Mouse (Mus musculus): Measurements from ENCODE around the gene Trio. TPM values are rescaled to one million over a fixed set of nuclear protein-coding genes. Genes with fewer than 3 reads are reported as not detected.

Gene Trio
- total RNA-seq, 1 experiment from 2014 or later, result 24.6 TPM

DNA sequence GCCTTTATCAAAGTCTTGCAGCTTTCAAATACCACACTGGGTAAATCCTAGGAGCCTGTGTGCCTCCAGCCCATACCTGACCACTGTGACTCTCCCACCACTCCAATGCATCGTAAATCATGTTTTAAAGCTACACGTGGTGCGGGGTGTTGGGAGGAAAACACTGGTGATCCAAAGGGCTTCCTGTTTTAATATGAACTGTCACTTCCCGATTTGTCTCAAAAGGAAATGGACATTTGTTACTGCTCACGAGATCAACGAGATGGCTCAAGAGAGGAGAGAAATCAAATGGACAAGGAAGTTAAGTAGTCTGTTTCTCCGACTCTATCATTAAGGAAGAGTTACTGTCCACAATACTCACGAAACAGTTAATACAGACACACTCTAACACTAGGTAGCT, 84.6 kb downstream of the Trio start:
- peak; percentile 14 to 19; a peak in 1 of 4 replicates for ATAC-seq (replicated peaks in 1 of 2; ENCODE audit: insufficient read depth in 1 of 2, low FRiP score in 2 of 2, low TSS enrichment in 1 of 2, low read depth in 1 of 2, poor library complexity in 2 of 2, severe bottlenecking in 2 of 2)

DNA sequence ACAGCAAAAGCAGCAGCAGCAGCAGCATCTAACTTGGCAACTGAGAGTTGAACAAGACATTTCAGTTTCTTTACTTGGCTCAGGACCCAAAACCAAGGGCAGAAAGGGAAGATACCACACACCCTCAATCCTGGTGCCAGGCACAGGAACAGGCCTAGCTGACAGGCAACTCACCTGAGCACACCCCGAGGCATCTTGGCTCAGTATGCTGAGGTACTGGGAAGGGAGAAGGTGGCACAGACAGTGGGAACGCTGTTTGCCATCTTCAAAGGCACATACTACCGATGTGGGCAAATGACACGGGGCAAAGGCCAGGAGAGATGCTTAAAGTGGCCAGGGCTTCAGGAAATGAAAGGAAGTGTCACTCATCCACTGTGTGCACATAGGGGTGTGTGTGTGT, 85.6 kb downstream of the Trio start:
- no peak for ATAC-seq (replicated peaks in 1 of 2; ENCODE audit: insufficient read depth in 1 of 2, low FRiP score in 2 of 2, low TSS enrichment in 1 of 2, low read depth in 1 of 2, poor library complexity in 2 of 2, severe bottlenecking in 2 of 2)

GRCm38 (mm10) chr15:27938886-27939285, 86.8 kb downstream of the Trio start:
- ATAC-seq (replicated peaks in 1 of 2; ENCODE audit: insufficient read depth in 1 of 2, low FRiP score in 2 of 2, low TSS enrichment in 1 of 2, low read depth in 1 of 2, poor library complexity in 2 of 2, severe bottlenecking in 2 of 2), result no peak

GRCm38 (mm10) chr15:27937861-27938833, 87.5 kb downstream of the Trio start:
- 0 out of 4 replicates have a peak, but pooled peaks of 1 of the 2 experiments have one; percentile 28 for ATAC-seq (replicated peaks in 1 of 2; ENCODE audit: insufficient read depth in 1 of 2, low FRiP score in 2 of 2, low TSS enrichment in 1 of 2, low read depth in 1 of 2, poor library complexity in 2 of 2, severe bottlenecking in 2 of 2)

DNA sequence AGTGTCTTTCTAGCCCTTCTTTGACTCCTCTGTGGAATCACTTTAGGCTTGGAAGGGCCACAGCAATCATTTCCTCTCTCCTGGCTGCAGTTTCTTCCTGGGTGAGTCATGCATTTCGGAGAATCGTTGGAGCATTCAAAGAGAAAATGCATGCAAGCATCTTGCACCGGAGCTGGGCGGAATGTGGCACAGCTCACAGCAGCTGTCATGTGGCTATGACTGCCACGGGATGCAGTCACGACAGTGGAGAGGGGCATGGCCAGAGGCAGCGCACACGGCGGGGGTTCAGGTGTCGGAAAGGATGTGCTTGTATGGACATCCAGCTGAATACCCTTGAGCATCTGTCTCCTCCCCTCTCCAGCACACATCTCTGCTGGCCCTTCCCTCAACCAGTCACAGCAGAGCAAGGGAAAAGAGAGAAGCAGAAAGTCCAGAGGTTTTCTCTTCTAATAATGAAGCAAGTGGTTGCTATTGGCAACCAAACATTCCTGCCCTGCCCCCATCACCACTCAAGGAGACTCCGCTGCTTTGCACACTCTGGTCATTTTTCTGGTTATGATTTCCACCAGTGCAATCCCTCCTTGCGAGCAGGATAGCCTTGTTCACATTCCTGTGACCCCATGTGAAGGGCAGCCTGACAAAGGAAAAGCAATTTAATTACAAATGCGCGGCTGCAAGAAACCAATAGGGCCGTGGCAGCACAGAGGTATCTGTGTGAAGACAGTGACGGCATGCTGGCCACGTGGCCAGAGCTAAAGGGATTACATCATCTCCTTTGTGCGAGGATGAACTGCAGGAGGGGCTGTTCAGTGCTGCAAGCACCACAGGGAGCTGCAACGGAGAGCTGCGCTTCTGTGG, 88.4 kb downstream of the Trio start:
- peak; percentile 55 to 68 for ATAC-seq (replicated peaks in 1 of 2; ENCODE audit: insufficient read depth in 1 of 2, low FRiP score in 2 of 2, low TSS enrichment in 1 of 2, low read depth in 1 of 2, poor library complexity in 2 of 2, severe bottlenecking in 2 of 2)

GRCm38 (mm10) chr15:27935772-27936746, 89.6 kb downstream of the Trio start:
- ATAC-seq (replicated peaks in 1 of 2; ENCODE audit: insufficient read depth in 1 of 2, low FRiP score in 2 of 2, low TSS enrichment in 1 of 2, low read depth in 1 of 2, poor library complexity in 2 of 2, severe bottlenecking in 2 of 2), result no peak

- ATAC-seq (replicated peaks in 1 of 2; ENCODE audit: insufficient read depth in 1 of 2, low FRiP score in 2 of 2, low TSS enrichment in 1 of 2, low read depth in 1 of 2, poor library complexity in 2 of 2, severe bottlenecking in 2 of 2), result no peak
These were observed 92.4 kb downstream of the Trio start for GRCm38 (mm10) chr15:27933270-27933669.

DNA sequence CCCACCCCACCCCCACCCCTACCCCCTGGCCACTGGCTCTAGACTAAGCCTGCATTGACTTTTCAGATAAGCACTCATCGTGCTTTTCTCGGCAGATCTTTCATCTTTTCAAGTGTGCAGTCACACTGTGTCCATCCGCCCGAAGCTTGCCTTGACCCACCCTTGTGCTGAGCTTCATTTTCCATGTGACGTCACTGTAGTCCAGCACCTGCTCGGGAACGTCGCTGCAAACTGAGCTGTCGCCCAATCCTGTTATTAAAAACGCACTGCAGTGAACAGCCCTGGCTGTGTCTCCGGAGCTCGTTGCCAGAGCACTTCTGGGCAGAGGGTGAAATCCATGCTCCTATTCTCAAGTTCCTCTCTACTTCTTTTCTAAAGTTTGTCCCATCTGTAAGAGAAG, 93.8 kb downstream of the Trio start:
- ATAC-seq (replicated peaks in 1 of 2; ENCODE audit: insufficient read depth in 1 of 2, low FRiP score in 2 of 2, low TSS enrichment in 1 of 2, low read depth in 1 of 2, poor library complexity in 2 of 2, severe bottlenecking in 2 of 2), result no peak

- ATAC-seq (replicated peaks in 1 of 2; ENCODE audit: insufficient read depth in 1 of 2, low FRiP score in 2 of 2, low TSS enrichment in 1 of 2, low read depth in 1 of 2, poor library complexity in 2 of 2, severe bottlenecking in 2 of 2), result no peak
These were observed 94.2 kb downstream of the Trio start for GRCm38 (mm10) chr15:27931459-27931858.

GRCm38 (mm10) chr15:27927614-27928013, 98.0 kb downstream of the Trio start:
- ATAC-seq (replicated peaks in 1 of 2; ENCODE audit: insufficient read depth in 1 of 2, low FRiP score in 2 of 2, low TSS enrichment in 1 of 2, low read depth in 1 of 2, poor library complexity in 2 of 2, severe bottlenecking in 2 of 2), result no peak

DNA sequence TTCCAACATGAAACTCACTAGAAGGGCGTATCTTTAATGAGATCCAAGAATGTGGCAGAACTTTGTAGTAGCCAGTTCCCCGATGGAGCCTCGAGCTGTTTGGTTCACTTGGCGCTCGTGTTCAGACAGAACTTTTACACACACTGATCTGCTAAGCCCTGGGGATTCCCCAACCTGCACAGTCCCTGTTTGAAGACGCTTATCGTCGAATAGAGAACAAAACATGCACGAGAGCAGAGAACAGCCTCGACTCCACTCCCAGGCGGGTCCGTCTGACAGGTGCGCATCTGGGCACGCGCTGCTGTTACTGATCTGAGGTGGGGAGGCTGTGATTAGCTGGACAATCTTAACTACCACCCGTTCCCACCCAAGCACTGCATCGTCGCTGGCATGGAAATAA, 98.7 kb downstream of the Trio start:
- no peak for ATAC-seq (replicated peaks in 1 of 2; ENCODE audit: insufficient read depth in 1 of 2, low FRiP score in 2 of 2, low TSS enrichment in 1 of 2, low read depth in 1 of 2, poor library complexity in 2 of 2, severe bottlenecking in 2 of 2)

DNA sequence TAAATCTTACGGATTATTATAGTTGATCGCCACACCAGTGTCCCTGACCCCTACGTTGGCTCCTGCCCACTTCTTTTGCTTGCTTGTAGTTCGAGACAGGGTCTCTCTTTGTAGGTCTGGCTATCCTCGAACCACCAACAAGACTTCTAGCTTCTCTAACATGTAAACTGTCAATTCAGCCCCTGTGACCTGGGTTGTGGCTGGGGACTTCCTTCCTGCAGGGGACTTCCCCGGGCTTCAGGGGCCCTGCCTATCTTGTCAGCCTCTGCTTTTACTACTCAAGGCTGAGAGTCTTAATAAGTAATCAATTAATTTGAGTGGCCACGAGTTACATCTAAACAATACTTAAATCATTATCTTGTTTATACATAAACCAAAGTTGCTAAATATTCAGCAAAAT, 99.2 kb downstream of the Trio start:
- ATAC-seq (replicated peaks in 1 of 2; ENCODE audit: insufficient read depth in 1 of 2, low FRiP score in 2 of 2, low TSS enrichment in 1 of 2, low read depth in 1 of 2, poor library complexity in 2 of 2, severe bottlenecking in 2 of 2), result no peak

DNA sequence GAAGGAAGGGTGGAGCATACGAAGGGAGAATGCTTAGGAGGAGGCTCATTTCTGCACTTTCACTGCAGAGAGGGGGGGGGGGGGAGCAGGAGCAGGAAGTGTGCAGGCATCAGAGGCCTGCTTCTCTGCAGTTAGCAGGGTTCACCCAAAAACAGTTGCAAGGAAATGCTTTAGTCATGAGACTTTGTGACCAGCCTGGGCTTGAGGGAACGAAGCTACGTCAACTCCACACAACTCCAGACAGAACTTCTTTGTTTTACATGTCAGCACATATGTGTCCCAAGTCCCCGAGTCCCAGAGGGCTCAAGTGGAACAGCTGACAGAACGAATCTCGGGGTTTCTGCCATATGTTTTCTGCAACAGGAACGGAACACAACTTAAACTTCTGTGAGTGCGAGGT, 99.8 kb downstream of the Trio start:
- ATAC-seq (replicated peaks in 1 of 2; ENCODE audit: insufficient read depth in 1 of 2, low FRiP score in 2 of 2, low TSS enrichment in 1 of 2, low read depth in 1 of 2, poor library complexity in 2 of 2, severe bottlenecking in 2 of 2), result peak; percentile 65 to 72

GRCm38 (mm10) chr15:27925004-27925635, 100.5 kb downstream of the Trio start:
- peak in 1 of 2 experiments; percentile 9; a peak in 1 of 4 replicates for ATAC-seq (replicated peaks in 1 of 2; ENCODE audit: insufficient read depth in 1 of 2, low FRiP score in 2 of 2, low TSS enrichment in 1 of 2, low read depth in 1 of 2, poor library complexity in 2 of 2, severe bottlenecking in 2 of 2)

DNA sequence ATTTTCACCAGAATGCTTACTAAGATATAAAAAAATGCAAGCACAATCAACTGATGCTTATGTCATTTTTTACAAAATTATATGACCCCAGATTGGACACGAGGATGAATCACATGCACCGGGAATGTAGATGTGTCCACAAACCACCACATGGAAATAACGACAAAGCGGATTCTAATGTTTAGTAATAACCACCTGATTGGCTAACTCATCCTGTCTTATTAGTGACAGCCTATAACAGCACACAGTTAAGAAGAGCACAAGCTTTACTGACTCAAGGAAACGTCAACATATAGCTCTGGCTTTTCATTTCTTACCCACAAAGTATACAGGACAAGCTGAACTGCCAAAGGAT, 101.7 kb downstream of the Trio start:
- ATAC-seq (replicated peaks in 1 of 2; ENCODE audit: insufficient read depth in 1 of 2, low FRiP score in 2 of 2, low TSS enrichment in 1 of 2, low read depth in 1 of 2, poor library complexity in 2 of 2, severe bottlenecking in 2 of 2), result no peak; a peak in 1 of 4 replicates

- ATAC-seq (replicated peaks in 1 of 2; ENCODE audit: insufficient read depth in 1 of 2, low FRiP score in 2 of 2, low TSS enrichment in 1 of 2, low read depth in 1 of 2, poor library complexity in 2 of 2, severe bottlenecking in 2 of 2), result peak; percentile 82 to 83
These were observed 102.2 kb downstream of the Trio start for GRCm38 (mm10) chr15:27923280-27923986.
